ENCODE assay signal across 15 mouse cellular contexts in genomic region chr15:86925081-86925749, GRCm38 (mm10).
DNase-seq lines count a peak whose midpoint lies in the region; ATAC-seq lines count a peak whose summit lies in the region.
"Had no signal": no experiment of that assay in that cellular context is flagged by ENCODE, and none has a peak within 500 bp of the region (broad histone marks: within the 10 kb centered on the region; RNA-seq: fewer than 3 reads in every experiment).

No protein-coding gene starts in this region.

- H3K4me3 ChIP-seq in embryonic facial prominence, embryonic 10.5 days: peak overlapping the region; percentile 16; the same call in 1 of the 2 replicates
- H3K4me3 ChIP-seq in forebrain, embryonic 11.5 days (ENCODE audit: low read depth, low read length): no peak overlapping the region
- no peak overlapping the region for H3K4me3 ChIP-seq in hindbrain, embryonic 14.5 days (replicated peaks; ENCODE audit: low read length)
- H3K4me3 ChIP-seq in midbrain, embryonic 16.5 days (ENCODE audit: low read depth, low read length): peak overlapping the region; percentile 5; the same call in 1 of the 2 replicates

- H3K9me3 ChIP-seq in embryonic facial prominence, embryonic 10.5 days: no peaks in the 10 kb centered on the region
- H3K9me3 ChIP-seq in forebrain, embryonic 11.5 days (ENCODE audit: control insufficient read depth, low read length): no peaks in the 10 kb centered on the region
- H3K9me3 ChIP-seq in hindbrain, embryonic 14.5 days (ENCODE audit: control insufficient read depth, low read length): no peaks in the 10 kb centered on the region
- no peaks in the 10 kb centered on the region for H3K9me3 ChIP-seq in midbrain, embryonic 16.5 days (replicated peaks; ENCODE audit: control insufficient read depth, low read length, poor library complexity, severe bottlenecking)

- 13% methylated on average over 17 of the region's 17 CpGs for WGBS in embryonic facial prominence, embryonic 10.5 days
- 12% methylated on average over 17 of the region's 17 CpGs for WGBS in forebrain, embryonic 11.5 days
- 8% methylated on average over 17 of the region's 17 CpGs for WGBS in hindbrain, embryonic 14.5 days
- 4% methylated on average over 17 of the region's 17 CpGs for WGBS in midbrain, embryonic 16.5 days

- peak overlapping the region; percentile 12; the same call in 1 of the 2 replicates for H3K9ac ChIP-seq in forebrain, embryonic 11.5 days (ENCODE audit: low read length)
- H3K9ac ChIP-seq in hindbrain, embryonic 14.5 days: peak overlapping the region; percentile 26; the same call in 1 of the 2 replicates
- H3K9ac ChIP-seq in midbrain, embryonic 16.5 days (ENCODE audit: low read depth, low read length): no peak overlapping the region
- H3K9ac ChIP-seq: liver, embryonic 14.5 days had no signal

- peak; percentile 20 for DNase-seq in embryonic facial prominence, embryonic 10.5 days (ENCODE audit: low spot score)
- DNase-seq in forebrain, embryonic 11.5 days (ENCODE audit: low spot score): no peak
- no peak for DNase-seq in hindbrain, embryonic 14.5 days (ENCODE audit: low spot score)
- DNase-seq in retina, embryonic 14.5 days (ENCODE audit: low spot score): no peak
- DNase-seq in liver: no peak
- no peak for DNase-seq in cerebellum, postnatal 14 days
- DNase-seq: cerebellum, postnatal 10 days; gastrocnemius, postnatal 36 days; kidney, postnatal 36 days; lung, postnatal 14 days; spleen, adult 18-20 months had no signal

- ATAC-seq in forebrain, embryonic 11.5 days (replicated peaks; ENCODE audit: low FRiP score): no peak
- no peak for ATAC-seq in hindbrain, embryonic 14.5 days (ENCODE audit: low FRiP score)
- ATAC-seq in midbrain, embryonic 16.5 days: peak; percentile 49; the same call in 1 of the 2 replicates
- ATAC-seq: intestine, embryonic 16.5 days had no signal

- no peaks in the 10 kb centered on the region for H3K36me3 ChIP-seq in embryonic facial prominence, embryonic 10.5 days (replicated peaks)
- H3K36me3 ChIP-seq in forebrain, embryonic 11.5 days (ENCODE audit: control insufficient read depth, insufficient read depth, low read length): no peaks in the 10 kb centered on the region
- H3K36me3 ChIP-seq in hindbrain, embryonic 14.5 days (replicated peaks; ENCODE audit: control insufficient read depth, insufficient read depth): no peaks in the 10 kb centered on the region
- H3K36me3 ChIP-seq in midbrain, embryonic 16.5 days (ENCODE audit: control insufficient read depth, insufficient read depth, low read length): no peaks in the 10 kb centered on the region

- peaks cover 32% of the 10 kb centered on the region for H3K4me1 ChIP-seq in embryonic facial prominence, embryonic 10.5 days
- H3K4me1 ChIP-seq in forebrain, embryonic 11.5 days (replicated peaks; ENCODE audit: control insufficient read depth, insufficient read depth, low read length): peaks cover 10% of the 10 kb centered on the region; the same call in 1 of the 2 replicates
- H3K4me1 ChIP-seq in hindbrain, embryonic 14.5 days (replicated peaks; ENCODE audit: control insufficient read depth, insufficient read depth, low read length): peaks cover 26% of the 10 kb centered on the region
- peaks cover 32% of the 10 kb centered on the region for H3K4me1 ChIP-seq in midbrain, embryonic 16.5 days (ENCODE audit: control insufficient read depth, insufficient read depth, low read length)

- H3K4me2 ChIP-seq in forebrain, embryonic 11.5 days (ENCODE audit: low read depth, low read length, severe bottlenecking): peak overlapping the region; percentile 34; the same call in 1 of the 2 replicates
- H3K4me2 ChIP-seq in hindbrain, embryonic 14.5 days (replicated peaks): peak overlapping the region; percentile 39
- H3K4me2 ChIP-seq in midbrain, embryonic 16.5 days (ENCODE audit: low read length): peak overlapping the region; percentile 41

- 0 out of 2 replicates have a peak overlapping the region, but pooled peaks have one; percentile 10 for H3K27ac ChIP-seq in embryonic facial prominence, embryonic 10.5 days (replicated peaks)
- H3K27ac ChIP-seq in forebrain, embryonic 11.5 days (ENCODE audit: low read depth, low read length): no peak overlapping the region
- 0 out of 2 replicates have a peak overlapping the region, but pooled peaks have one; percentile 34 for H3K27ac ChIP-seq in hindbrain, embryonic 14.5 days
- peak overlapping the region; percentile 63 for H3K27ac ChIP-seq in midbrain, embryonic 16.5 days (ENCODE audit: low read length)
- H3K27ac ChIP-seq: liver, embryonic 14.5 days had no signal

- peaks cover 7% of the 10 kb centered on the region for H3K27me3 ChIP-seq in embryonic facial prominence, embryonic 10.5 days (replicated peaks; ENCODE audit: low read depth, poor library complexity, severe bottlenecking)
- no peaks in the 10 kb centered on the region for H3K27me3 ChIP-seq in forebrain, embryonic 11.5 days (ENCODE audit: control insufficient read depth, insufficient read depth, low read length)
- H3K27me3 ChIP-seq in hindbrain, embryonic 14.5 days (ENCODE audit: control insufficient read depth, insufficient read depth, low read length): no peaks in the 10 kb centered on the region
- H3K27me3 ChIP-seq in midbrain, embryonic 16.5 days (ENCODE audit: control insufficient read depth, insufficient read depth, low read depth, low read length): no peaks in the 10 kb centered on the region
- H3K27me3 ChIP-seq: CH12.LX had no signal

Comparison
In these comparisons a context has a peak if more than half of its experiments do, and no peak if none do; other contexts are left out.
1. H3K4me3 ChIP-seq: peak in embryonic facial prominence, embryonic 10.5 days (single experiment) and midbrain, embryonic 16.5 days (single experiment); none in forebrain, embryonic 11.5 days (single experiment) and hindbrain, embryonic 14.5 days (single experiment).
2. Peak in every context shown above with its lines, with median percentiles within 50 percentile points of each other: H3K4me2 ChIP-seq.